Mouse (Mus musculus) small intestine, adult 2 months (tissue): ENCODE results near the gene Ccdc28a. TPM values are rescaled to one million over a fixed set of nuclear protein-coding genes. Genes with fewer than 3 reads are reported as not detected.

Experiments used
- H3K27ac ChIP-seq: fragments of 200-500 bp; 2 replicates; pipeline ENCODE4 v1.5.1; 2012; ENCODE audit warnings: low read depth, low read length, control low read depth, inconsistent platforms; ENCODE audit not compliant: insufficient read depth
- H3K27me3 ChIP-seq: fragments of 200-500 bp; 2 replicates; pipeline ENCODE4 v1.6.1; 2012; ENCODE audit warnings: mild to moderate bottlenecking, moderate library complexity, low read length, inconsistent platforms; ENCODE audit not compliant: control insufficient read depth, insufficient read depth
- H3K36me3 ChIP-seq: fragments of 200-500 bp; 2 replicates; pipeline ENCODE4 v1.6.1; 2012; ENCODE audit warnings: mild to moderate bottlenecking, low read length, control low read depth, inconsistent platforms; ENCODE audit not compliant: control insufficient read depth, insufficient read depth
- H3K4me1 ChIP-seq: fragments of 200-500 bp; 2 replicates; pipeline ENCODE4 v1.6.1; 2012; ENCODE audit warnings: low read length, inconsistent platforms, mixed read lengths; ENCODE audit not compliant: control insufficient read depth, insufficient read depth, insufficient read length
- H3K4me3 ChIP-seq: fragments of 200-500 bp; 2 replicates; pipeline ENCODE4 v1.5.1; 2012; ENCODE audit warnings: low read depth, mild to moderate bottlenecking, control low read depth, inconsistent platforms, low read length, moderate library complexity
- CTCF ChIP-seq: fragments of 200-500 bp; IDR thresholded peaks from 2 replicates; pipeline ENCODE4 v1.5.1; 2012; ENCODE audit warnings: low read depth, mild to moderate bottlenecking, control low read depth, inconsistent platforms, low read length, moderate library complexity, mixed read lengths; ENCODE audit not compliant: insufficient replicate concordance, insufficient read length; ENCODE audit errors: extremely low read depth
- POLR2A ChIP-seq: fragments of 200-500 bp; IDR thresholded peaks from 2 replicates; pipeline ENCODE4 v1.6.1; 2012; ENCODE audit warnings: low read depth, mild to moderate bottlenecking, control low read depth, inconsistent platforms, low read length, moderate library complexity
- WGBS: fragments of 180-500 bp; shearing (Covaris S2); methylation state at CpG from one replicate; pipeline ENCODE4 v1.1.7; 2018; 5-methylcytosine and 5-hydroxymethylcytosine counted together
- polyA plus RNA-seq: library from polyadenylated mRNA; depleted of rRNA; stranded (reverse); fragments of >200 nt; gene quantifications from 2 replicates; pipeline ENCODE4 v1.2.3, GENCODE M21; 2012

Gene Ccdc28a
- polyA plus RNA-seq, 1 experiment, result 28.8 TPM

- Histone ChIP-seq H3K4me3 (no peak overlapping the region), H3K27ac (no peak overlapping the region), H3K27me3 (no peaks in the 10 kb centered on the region), H3K36me3 (no peaks in the 10 kb centered on the region), H3K4me1 (no peaks in the 10 kb centered on the region)
- 27% methylated on average over 7 of the region's 7 CpGs for WGBS
- TF ChIP-seq CTCF, result no peak
- TF ChIP-seq POLR2A, result no peak
Measured at GRCm38 (mm10) chr10:18204067-18204466, 30.7 kb downstream of the Ccdc28a start.

DNA sequence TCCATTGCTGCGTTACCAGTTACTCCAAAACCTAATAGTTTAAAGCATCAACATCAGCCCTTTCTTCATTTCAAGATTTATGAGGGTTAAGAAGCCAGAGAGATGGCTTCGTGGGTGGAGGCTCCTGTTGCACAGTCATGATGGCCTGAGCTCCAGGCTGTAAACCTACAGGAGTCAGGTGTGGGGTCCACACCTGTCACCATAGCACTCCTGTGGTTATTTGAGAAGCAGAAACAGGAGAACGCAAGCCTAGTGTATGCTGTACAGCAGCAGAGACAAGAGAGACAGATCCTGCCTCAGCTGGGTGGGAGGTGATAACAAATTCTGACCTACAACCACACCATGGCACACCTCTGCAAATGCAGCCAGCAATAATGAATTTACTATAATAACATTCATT lies 32.4 kb downstream of the Ccdc28a start:
- no peaks in the 10 kb centered on the region for H3K4me1 ChIP-seq
- no peak overlapping the region for H3K4me3 ChIP-seq
- no peaks in the 10 kb centered on the region for H3K36me3 ChIP-seq
- no peak for TF ChIP-seq CTCF
- no peak for TF ChIP-seq POLR2A
- no peaks in the 10 kb centered on the region for H3K27me3 ChIP-seq
- no peak overlapping the region for H3K27ac ChIP-seq
- 84% methylated on average over 3 of the region's 3 CpGs for WGBS

GRCm38 (mm10) chr10:18200656-18201055 lies 34.1 kb downstream of the Ccdc28a start:
- 85% methylated on average over 9 of the region's 9 CpGs for WGBS
- Histone ChIP-seq H3K4me3 (no peak overlapping the region), H3K4me1 (no peaks in the 10 kb centered on the region), H3K36me3 (no peaks in the 10 kb centered on the region), H3K27me3 (no peaks in the 10 kb centered on the region), H3K27ac (no peak overlapping the region)
- TF ChIP-seq CTCF, result no peak
- TF ChIP-seq POLR2A, result no peak

DNA sequence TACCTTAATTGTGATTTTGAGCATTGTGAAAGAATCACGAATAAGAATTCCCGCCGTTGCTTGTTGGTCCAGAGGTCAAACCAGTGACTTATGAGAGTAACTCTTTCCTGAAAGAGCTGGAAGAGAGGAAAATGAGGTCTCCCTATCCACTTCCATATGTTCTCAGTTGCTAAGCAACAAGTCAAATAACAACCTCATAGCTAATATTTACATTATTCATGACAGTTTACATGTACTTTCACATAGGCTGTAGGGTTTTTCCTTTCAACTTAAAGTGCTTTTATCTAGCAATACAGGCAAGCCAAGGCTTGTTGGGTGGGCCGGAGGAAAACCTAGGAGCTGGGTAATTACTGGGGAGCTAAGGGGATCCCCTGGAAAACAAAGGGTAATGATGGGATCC lies 34.9 kb downstream of the Ccdc28a start:
- 60% methylated on average over 4 of the region's 4 CpGs for WGBS
- no peak overlapping the region for H3K4me3 ChIP-seq
- no peaks in the 10 kb centered on the region for H3K36me3 ChIP-seq
- no peaks in the 10 kb centered on the region for H3K27me3 ChIP-seq
- no peaks in the 10 kb centered on the region for H3K4me1 ChIP-seq
- no peak for TF ChIP-seq CTCF
- TF ChIP-seq POLR2A, result no peak
- H3K27ac ChIP-seq, result no peak overlapping the region

GRCm38 (mm10) chr10:18198286-18199015 lies 36.3 kb downstream of the Ccdc28a start:
- WGBS, result 83% methylated on average over 5 of the region's 5 CpGs
- TF ChIP-seq CTCF, result no peak
- no peak for TF ChIP-seq POLR2A
- no peaks in the 10 kb centered on the region for H3K27me3 ChIP-seq
- H3K4me1 ChIP-seq, result no peaks in the 10 kb centered on the region
- H3K27ac ChIP-seq, result no peak overlapping the region
- H3K4me3 ChIP-seq, result no peak overlapping the region
- H3K36me3 ChIP-seq, result no peaks in the 10 kb centered on the region

- H3K4me3 ChIP-seq, result peak overlapping the region; percentile 11; the same call in 1 of the 2 replicates
- no peaks in the 10 kb centered on the region for H3K27me3 ChIP-seq
- WGBS, result 43% methylated on average over 14 of the region's 14 CpGs
- H3K4me1 ChIP-seq, result no peaks in the 10 kb centered on the region
- H3K27ac ChIP-seq, result no peak overlapping the region
- TF ChIP-seq POLR2A (no peak), CTCF (peak; percentile 17; the same call in 1 of the 2 replicates)
- H3K36me3 ChIP-seq, result no peaks in the 10 kb centered on the region
Measured at GRCm38 (mm10) chr10:18197206-18197979, 37.4 kb downstream of the Ccdc28a start.

GRCm38 (mm10) chr10:18194737-18195141 lies 40.1 kb downstream of the Ccdc28a start:
- H3K27me3 ChIP-seq, result no peaks in the 10 kb centered on the region
- 25% methylated on average over 14 of the region's 14 CpGs for WGBS
- TF ChIP-seq CTCF (no peak), POLR2A (no peak)
- no peak overlapping the region for H3K27ac ChIP-seq
- no peaks in the 10 kb centered on the region for H3K4me1 ChIP-seq
- H3K36me3 ChIP-seq, result no peaks in the 10 kb centered on the region
- no peak overlapping the region for H3K4me3 ChIP-seq
